Mouse (Mus musculus): Measurements from ENCODE around the gene Naa10. TPM values are rescaled to one million over a fixed set of nuclear protein-coding genes. Genes with fewer than 3 reads are reported as not detected.

The Naa10 gene
- polyA plus RNA-seq, 1 experiment from 2014 or later, result 159 TPM

Other genes starting within 250 kb of the Naa10 start
- 7.7 and 8.3 TPM in 2 replicates for gene Slc6a8, start 248.8 kb downstream of the Naa10 start, polyA plus RNA-seq (2014; fragmentation: Nextera tagmentation; extraction: Ambion mirVana)
- 162 and 164 TPM in 2 replicates for gene Bcap31, start 205.8 kb downstream of the Naa10 start, polyA plus RNA-seq (2014; fragmentation: Nextera tagmentation; extraction: Ambion mirVana)
- gene Abcd1, start 205.3 kb downstream of the Naa10 start, polyA plus RNA-seq (2014; fragmentation: Nextera tagmentation; extraction: Ambion mirVana), result 8.5 and 10.0 TPM in 2 replicates
- 0.17 TPM in 1 of 2 replicates, not detected in the other for gene Plxnb3, start 164.9 kb downstream of the Naa10 start, polyA plus RNA-seq (2014; fragmentation: Nextera tagmentation; extraction: Ambion mirVana)
- gene Srpk3, start 147.5 kb downstream of the Naa10 start, polyA plus RNA-seq (2014; fragmentation: Nextera tagmentation; extraction: Ambion mirVana), result 2.5 and 3.3 TPM in 2 replicates
- gene Idh3g, start 135.0 kb downstream of the Naa10 start, polyA plus RNA-seq (2014; fragmentation: Nextera tagmentation; extraction: Ambion mirVana), result 185 and 186 TPM in 2 replicates
- 122 and 124 TPM in 2 replicates for gene Ssr4, start 134.9 kb downstream of the Naa10 start, polyA plus RNA-seq (2014; fragmentation: Nextera tagmentation; extraction: Ambion mirVana)
- 0.73 and 1.1 TPM in 2 replicates for gene Pdzd4, start 97.0 kb downstream of the Naa10 start, polyA plus RNA-seq (2014; fragmentation: Nextera tagmentation; extraction: Ambion mirVana)
- 0.21 and 0.35 TPM in 2 replicates for gene Avpr2, start 29.8 kb downstream of the Naa10 start, polyA plus RNA-seq (2014; fragmentation: Nextera tagmentation; extraction: Ambion mirVana)
- gene L1cam, start 25.8 kb downstream of the Naa10 start, polyA plus RNA-seq (2014; fragmentation: Nextera tagmentation; extraction: Ambion mirVana), result 0.85 and 1.2 TPM in 2 replicates
- 2.0 and 2.3 TPM in 2 replicates for gene Arhgap4, start 74 bp downstream of the Naa10 start, polyA plus RNA-seq (2014; fragmentation: Nextera tagmentation; extraction: Ambion mirVana)
- 9.8 and 13.2 TPM in 2 replicates for gene Renbp, start 8.9 kb upstream of the Naa10 start, polyA plus RNA-seq (2014; fragmentation: Nextera tagmentation; extraction: Ambion mirVana)
- 84.0 and 85.5 TPM in 2 replicates for gene Hcfc1, start 44.4 kb upstream of the Naa10 start, polyA plus RNA-seq (2014; fragmentation: Nextera tagmentation; extraction: Ambion mirVana)
- gene Irak1, start 102.0 kb upstream of the Naa10 start, polyA plus RNA-seq (2014; fragmentation: Nextera tagmentation; extraction: Ambion mirVana), result 40.3 and 46.2 TPM in 2 replicates
- gene Opn1mw, start 205.5 kb upstream of the Naa10 start, polyA plus RNA-seq (2014; fragmentation: Nextera tagmentation; extraction: Ambion mirVana), result not detected in 2 replicates
- 12.0 and 13.1 TPM in 2 replicates for gene Mecp2, start 213.4 kb upstream of the Naa10 start, polyA plus RNA-seq (2014; fragmentation: Nextera tagmentation; extraction: Ambion mirVana)
- gene Tex28, start 245.9 kb upstream of the Naa10 start, polyA plus RNA-seq (2014; fragmentation: Nextera tagmentation; extraction: Ambion mirVana), result not detected in 2 replicates